Mouse (Mus musculus): ENCODE data around the gene Nlrp9b. TPM values are rescaled to one million over a fixed set of nuclear protein-coding genes. Genes with fewer than 3 reads are reported as not detected.
"Not testable (repeated sequence)": the region's sequence is repeated elsewhere in the genome, so short reads cannot be mapped to it uniquely, and the experiment has no call there.

Gene Nlrp9b
- total RNA-seq, 2 experiments from 2014 or later: not detected

GRCm38 (mm10) chr7:20099380-20099779 lies 108.1 kb downstream of the Nlrp9b start, which contains the start of gene Vmn1r91:
TSS of gene Vmn1r91 (plus strand) at chr7:20099680.
- DNase-seq (ENCODE audit: extremely low spot score in 1 of 2, low spot score in 1 of 2): not testable (repeated sequence)

- not testable (repeated sequence) for DNase-seq (ENCODE audit: extremely low spot score in 1 of 2, low spot score in 1 of 2)
These were observed 131.2 kb downstream of the Nlrp9b start, which contains the start of gene Gm16442 for GRCm38 (mm10) chr7:20122479-20122878. TSS of gene Gm16442 (minus strand) at chr7:20122579.

Other genes with a start within 250 kb of the Nlrp9b start
- gene Nectin2, start 241.0 kb upstream of the Nlrp9b start, total RNA-seq (2021): 1 to 10 TPM; 7.9 to 9.1 TPM
- 10 to 100 TPM in 1 of 2 experiments, 1 to 10 TPM in 1; 8.7 to 11.4 TPM for gene Bcam, start 220.4 kb upstream of the Nlrp9b start, total RNA-seq (2021)
- not detected for gene Cblc, start 194.7 kb upstream of the Nlrp9b start, total RNA-seq (2021)
- gene Bcl3, start 168.7 kb upstream of the Nlrp9b start, total RNA-seq (2021): under 1 TPM; 0.49 to 0.61 TPM
- 1 to 10 TPM; 1.8 to 2.9 TPM for gene Gm19345, start 139.5 kb upstream of the Nlrp9b start, total RNA-seq (2021)
- not detected for gene Ceacam16, start 130.2 kb upstream of the Nlrp9b start, total RNA-seq (2021)
- not detected for gene Ceacam19, start 103.5 kb upstream of the Nlrp9b start, total RNA-seq (2021)
- 10 to 100 TPM; 10.2 to 15.9 TPM for gene Pvr, start 70.3 kb upstream of the Nlrp9b start, total RNA-seq (2021)
- not detected for gene Igsf23, start 40.7 kb upstream of the Nlrp9b start, total RNA-seq (2021)
- gene Ceacam20, start 26.1 kb upstream of the Nlrp9b start, total RNA-seq (2021): not detected
- gene Vmn1r91, start 108.2 kb downstream of the Nlrp9b start, total RNA-seq (2021): not detected
- not detected for gene Gm16442, start 131.1 kb downstream of the Nlrp9b start, total RNA-seq (2021)
- gene Vmn1r93, start 147.6 kb downstream of the Nlrp9b start, total RNA-seq (2021): not detected
- gene Vmn1r94, start 176.9 kb downstream of the Nlrp9b start, total RNA-seq (2021): not detected
- not detected for gene Vmn1r95, start 202.2 kb downstream of the Nlrp9b start, total RNA-seq (2021)
- gene Gm6164, start 214.1 kb downstream of the Nlrp9b start, total RNA-seq (2021): not detected
- not detected for gene Gm4498, start 242.4 kb downstream of the Nlrp9b start, total RNA-seq (2021)